ENCODE assay signal across 16 mouse cellular contexts in genomic region chr5:132300794-132301193, GRCm38 (mm10).
"Had no signal": no experiment of that assay in that cellular context is flagged by ENCODE, and none has a peak within 500 bp of the region (broad histone marks: within the 10 kb centered on the region; RNA-seq: fewer than 3 reads in every experiment).

No protein-coding gene starts in this region.

- H3K36me3 ChIP-seq: midbrain, embryonic 10.5 days; midbrain, embryonic 12.5 days; neural tube, embryonic 13.5 days; neural tube, embryonic 15.5 days; stomach, embryonic 15.5 days had no signal

- ATAC-seq: midbrain, embryonic 16.5 days had no signal

- H3K4me3 ChIP-seq: midbrain, embryonic 10.5 days; midbrain, embryonic 12.5 days; myocyte; neural tube, embryonic 13.5 days; neural tube, embryonic 15.5 days; stomach, embryonic 15.5 days had no signal

- H3K27me3 ChIP-seq: midbrain, embryonic 12.5 days; neural tube, embryonic 13.5 days; neural tube, embryonic 15.5 days; stomach, embryonic 15.5 days had no signal

- H3K9me3 ChIP-seq: midbrain, embryonic 10.5 days; midbrain, embryonic 12.5 days; neural tube, embryonic 13.5 days; neural tube, embryonic 15.5 days; stomach, embryonic 15.5 days had no signal

- DNase-seq: lung, adult 18-20 months; lung, postnatal 10 days; lung, postnatal 4 days; midbrain, embryonic 14.5 days; right cerebral cortex, postnatal 14 days; thymus, adult 2 months; thymus, postnatal 14 days; thymus, postnatal 36 days had no signal

- H3K4me1 ChIP-seq: stomach, embryonic 15.5 days had no signal

- H3K27ac ChIP-seq: midbrain, embryonic 10.5 days; midbrain, embryonic 12.5 days; neural tube, embryonic 13.5 days; neural tube, embryonic 15.5 days; stomach, embryonic 15.5 days; stomach, postnatal 0 days had no signal
